Mouse (Mus musculus): Measurements from ENCODE around the gene Nde1. TPM values are rescaled to one million over a fixed set of nuclear protein-coding genes. Genes with fewer than 3 reads are reported as not detected.

Gene Nde1
- total RNA-seq, 2 experiments from 2014 or later, result 16.2 to 17.5 TPM

DNA sequence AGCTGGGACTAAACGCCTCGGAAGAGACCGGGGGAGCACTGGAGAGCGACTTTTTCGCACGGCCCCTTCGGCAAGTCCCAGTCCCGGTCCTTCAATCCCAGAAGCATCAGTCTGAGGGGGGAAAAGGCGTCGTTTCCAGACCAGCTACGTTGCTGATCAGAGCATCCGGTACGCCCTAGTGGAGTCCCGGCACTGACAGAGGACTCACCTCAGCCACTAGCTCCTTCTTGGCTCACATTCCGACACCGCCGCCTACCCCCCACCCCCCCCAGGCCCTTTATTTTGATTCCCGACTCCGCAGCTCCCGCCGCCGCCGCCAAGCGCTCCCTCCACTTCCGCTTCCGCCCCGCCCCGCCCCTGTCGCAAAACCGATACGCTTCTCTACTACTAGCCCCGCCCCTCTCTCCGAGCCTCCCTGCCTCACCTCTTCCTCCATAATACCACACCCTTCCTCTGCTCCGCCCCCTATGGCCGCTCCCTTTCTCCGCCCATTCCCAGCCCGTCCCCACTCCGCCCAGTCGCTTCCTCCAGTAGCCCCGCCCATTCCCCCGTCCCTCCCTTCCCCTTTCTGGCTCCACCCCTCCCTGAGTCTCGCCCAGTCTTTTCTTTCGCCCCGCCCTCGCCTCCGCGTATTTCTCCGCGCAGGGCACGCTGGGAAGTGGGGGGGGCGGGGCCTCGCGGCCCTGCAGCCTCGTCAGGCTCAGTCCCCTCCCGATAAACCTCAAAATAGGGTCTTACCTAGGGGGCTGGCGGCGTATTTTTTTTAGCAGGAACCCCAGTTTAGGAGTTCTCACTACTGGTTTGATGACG is 3.9 kb upstream of the Nde1 start:
- DNase-seq (ENCODE audit: low spot score in 2 of 2), result peak; percentile 96 to 99
- intact Hi-C loops (cut with DNase I), result loop anchor here (1.0 kb wide), 1 partner anchor 256 kb away; the partner anchor contains the start of genes Mpv17l and Pdxdc1

- intact Hi-C loops (cut with DNase I), result loop anchor here (1.0 to 5.0 kb wide), 2 partner anchors 256 to 333 kb away; partner anchors contain the start of genes Mpv17l and Pdxdc1
- peak; percentile 81 to 88 for DNase-seq (ENCODE audit: low spot score in 2 of 2)
These were observed 3.3 kb upstream of the Nde1 start for GRCm38 (mm10) chr16:14159746-14160131.

DNA sequence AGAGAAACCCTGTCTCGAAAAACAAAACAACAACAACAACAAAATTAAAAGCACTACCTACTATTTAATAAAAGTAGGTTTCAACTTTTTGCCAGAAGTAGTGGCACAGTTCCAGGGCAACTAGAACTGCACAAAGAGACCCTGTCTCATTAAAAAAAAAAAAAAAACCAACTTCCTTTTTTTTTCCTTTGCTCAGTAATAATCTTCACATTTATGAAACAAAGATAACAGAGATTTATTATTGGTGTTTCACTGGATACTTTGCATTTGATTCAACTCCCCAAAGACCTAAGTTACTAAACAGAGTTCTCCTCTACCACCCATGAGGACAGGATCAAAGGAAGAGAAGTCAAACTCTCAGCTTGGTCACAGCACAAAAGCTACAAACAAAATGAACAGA is 2.1 kb upstream of the Nde1 start:
- intact Hi-C loops (cut with DNase I), result loop anchor here (5.0 kb wide), 1 partner anchor 331 kb away; no protein-coding TSS in a partner anchor

DNA sequence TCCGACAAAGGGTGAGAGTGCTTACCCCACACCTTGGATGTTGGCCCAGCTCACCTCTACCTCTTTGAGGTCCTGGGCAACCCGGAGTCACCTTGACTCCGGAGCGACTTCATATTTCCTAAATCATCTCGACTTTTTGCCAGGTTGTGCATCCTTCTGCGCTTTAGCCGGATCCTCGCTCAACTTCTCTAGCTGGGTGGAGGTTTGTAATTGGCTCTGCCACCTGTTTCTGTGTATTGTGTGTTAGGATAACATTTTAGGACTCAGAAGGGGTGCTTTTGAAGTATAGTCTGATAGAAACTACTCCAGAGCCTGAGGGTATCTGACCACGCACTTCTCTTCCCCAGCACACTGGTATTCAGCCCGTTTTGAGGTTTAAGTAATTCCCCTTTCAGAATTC is 656 bp downstream of the Nde1 start:
- intact Hi-C loops (cut with DNase I), result loop anchor here (5.0 kb wide), 1 partner anchor 329 kb away; no protein-coding TSS in a partner anchor
- no peak for DNase-seq (ENCODE audit: low spot score in 2 of 2)

More for the DNA sequence above, 2.1 kb upstream of the Nde1 start:
- no peak for DNase-seq (ENCODE audit: low spot score in 2 of 2)

DNA sequence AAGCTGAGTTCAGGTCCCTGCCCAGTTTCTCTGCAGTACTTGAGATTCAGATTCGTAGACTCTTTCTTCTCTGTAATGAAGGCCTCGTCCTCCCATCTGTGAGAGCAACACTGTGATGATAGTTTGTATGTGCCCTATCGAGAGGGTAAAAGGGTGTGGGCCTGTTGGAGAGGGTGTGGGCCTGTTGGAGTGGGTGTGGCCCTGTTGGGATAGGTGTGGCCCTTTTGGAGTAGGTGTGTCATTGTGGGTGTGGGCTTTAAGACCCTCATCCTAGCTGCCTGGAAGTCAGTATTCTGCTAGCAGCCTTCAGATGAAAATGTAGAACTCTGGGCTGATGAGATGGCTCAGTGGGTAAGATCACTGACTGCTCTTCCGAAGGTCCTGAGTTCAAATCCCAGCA is 3.4 kb downstream of the Nde1 start:
- intact Hi-C loops (cut with DNase I), result no loop called here
- no peak for DNase-seq (ENCODE audit: low spot score in 2 of 2)

DNA sequence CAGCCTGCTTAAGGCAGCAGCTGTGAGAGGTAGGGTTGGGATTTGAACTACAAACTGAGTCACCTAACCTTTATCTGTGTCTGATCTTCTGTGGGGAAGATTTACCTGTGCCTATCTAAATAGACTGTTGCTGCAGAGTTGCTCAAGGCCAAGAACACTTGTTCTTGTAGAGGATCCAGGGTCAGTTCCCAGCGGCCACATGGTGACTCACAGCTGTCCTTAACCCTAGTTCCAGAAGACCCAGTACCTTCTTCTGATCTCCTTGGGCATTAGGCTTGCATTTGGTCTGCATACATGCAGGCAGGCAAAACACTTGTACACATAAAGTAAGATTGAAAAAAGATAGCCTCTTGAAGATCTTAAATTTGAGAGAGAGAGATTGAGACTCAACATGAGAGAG is 6.6 kb downstream of the Nde1 start:
- DNase-seq (ENCODE audit: low spot score in 2 of 2), result no peak
- intact Hi-C loops (cut with DNase I), result no loop called here

DNA sequence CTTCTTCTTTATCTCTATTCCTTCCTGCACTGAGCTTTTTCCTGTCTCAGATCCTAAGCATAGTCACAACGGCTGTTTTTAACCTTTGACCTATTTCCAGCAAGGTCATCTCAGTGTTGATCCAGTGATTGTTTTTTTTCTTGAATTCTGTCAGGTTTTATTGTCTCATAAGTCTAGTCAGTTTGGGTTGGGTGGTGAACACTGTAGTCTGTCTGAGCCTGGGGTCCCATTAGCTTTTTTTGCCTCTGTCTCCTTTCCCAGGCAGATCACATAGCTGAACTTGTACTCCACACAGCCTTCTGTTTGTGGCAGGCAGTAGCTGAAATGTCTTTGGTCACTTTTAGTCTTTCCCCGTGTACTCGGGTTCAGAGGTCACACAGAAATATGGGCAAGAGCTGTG is 15.0 kb downstream of the Nde1 start:
- no peak for DNase-seq (ENCODE audit: low spot score in 2 of 2)
- intact Hi-C loops (cut with DNase I), result no loop called here

GRCm38 (mm10) chr16:14180163-14180733 is 17.2 kb downstream of the Nde1 start:
- intact Hi-C loops (cut with DNase I), result no loop called here
- no peak for DNase-seq (ENCODE audit: low spot score in 2 of 2)

GRCm38 (mm10) chr16:14182360-14182759 is 19.3 kb downstream of the Nde1 start:
- DNase-seq (ENCODE audit: low spot score in 2 of 2), result no peak
- intact Hi-C loops (cut with DNase I), result no loop called here

DNA sequence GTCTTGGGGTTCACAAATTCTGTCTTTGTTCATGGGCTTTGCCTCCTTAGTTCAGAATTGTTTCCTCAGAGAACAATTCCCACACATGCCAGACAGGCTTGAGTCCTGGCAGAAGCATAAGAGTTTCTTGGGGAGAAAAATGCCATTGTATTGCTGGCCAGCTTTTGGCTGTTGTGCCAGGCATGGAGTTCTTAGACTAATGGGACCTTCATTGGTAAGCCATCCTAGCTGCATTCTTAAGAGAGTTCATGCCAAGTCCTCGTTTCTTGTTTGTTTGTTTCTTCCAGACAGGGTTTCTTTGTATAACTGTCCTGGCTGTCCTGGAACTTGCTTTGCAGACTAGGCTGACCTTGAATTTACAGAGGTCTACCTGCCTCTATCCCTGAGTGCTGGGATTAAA is 20.8 kb downstream of the Nde1 start:
- intact Hi-C loops (cut with DNase I), result no loop called here
- DNase-seq (ENCODE audit: low spot score in 2 of 2), result peak in 1 of 2 experiments; percentile 14

GRCm38 (mm10) chr16:14185516-14185915 is 22.4 kb downstream of the Nde1 start:
- intact Hi-C loops (cut with DNase I), result no loop called here
- no peak for DNase-seq (ENCODE audit: low spot score in 2 of 2)

GRCm38 (mm10) chr16:14194164-14194950 is 31.3 kb downstream of the Nde1 start:
- no peak for DNase-seq (ENCODE audit: low spot score in 2 of 2)
- intact Hi-C loops (cut with DNase I), result no loop called here

GRCm38 (mm10) chr16:14195427-14195826 is 32.4 kb downstream of the Nde1 start:
- peak; percentile 59 to 69 for DNase-seq (ENCODE audit: low spot score in 2 of 2)
- intact Hi-C loops (cut with DNase I), result no loop called here

DNA sequence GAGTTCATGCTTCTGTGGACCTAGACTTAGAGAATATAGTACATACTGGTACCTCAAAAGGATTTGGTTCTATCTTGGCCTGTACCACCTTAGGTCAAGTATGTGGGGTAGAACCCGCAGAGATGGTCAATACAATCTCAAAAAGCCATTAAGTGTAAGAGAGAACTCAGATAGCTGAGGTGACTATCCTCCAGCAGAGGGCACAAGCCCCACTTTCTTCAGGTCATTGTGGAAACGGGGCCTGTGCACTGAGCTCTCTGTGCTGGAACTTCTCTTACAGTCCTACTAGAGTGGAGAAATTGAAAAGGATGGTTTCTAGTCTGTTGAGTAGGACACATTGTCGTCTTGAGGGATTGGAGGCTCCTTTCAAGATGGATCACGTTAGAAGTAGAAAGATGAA is 35.7 kb downstream of the Nde1 start:
- DNase-seq (ENCODE audit: low spot score in 2 of 2), result no peak
- intact Hi-C loops (cut with DNase I), result no loop called here

DNA sequence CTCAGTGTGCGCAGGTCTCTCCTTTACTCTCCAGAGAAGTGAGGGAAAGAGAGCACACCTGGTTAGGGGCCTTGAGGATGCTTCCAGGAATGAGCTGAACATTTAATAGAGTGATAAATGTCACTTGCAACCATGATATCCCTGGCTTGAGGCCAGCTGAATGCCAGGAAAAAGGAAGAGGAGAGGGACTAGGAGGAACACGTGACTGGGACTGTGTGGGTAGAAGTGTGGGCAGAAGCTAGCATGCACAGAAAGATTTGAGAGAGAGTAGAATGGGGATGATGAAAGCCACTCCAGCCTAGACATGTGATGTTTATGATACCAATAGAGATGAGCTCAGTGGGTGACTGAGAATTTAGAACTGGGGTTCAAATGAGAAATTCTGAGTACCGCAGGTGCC is 52.1 kb downstream of the Nde1 start:
- DNase-seq (ENCODE audit: low spot score in 2 of 2), result peak; percentile 19 to 62
- intact Hi-C loops (cut with DNase I), result no loop called here

DNA sequence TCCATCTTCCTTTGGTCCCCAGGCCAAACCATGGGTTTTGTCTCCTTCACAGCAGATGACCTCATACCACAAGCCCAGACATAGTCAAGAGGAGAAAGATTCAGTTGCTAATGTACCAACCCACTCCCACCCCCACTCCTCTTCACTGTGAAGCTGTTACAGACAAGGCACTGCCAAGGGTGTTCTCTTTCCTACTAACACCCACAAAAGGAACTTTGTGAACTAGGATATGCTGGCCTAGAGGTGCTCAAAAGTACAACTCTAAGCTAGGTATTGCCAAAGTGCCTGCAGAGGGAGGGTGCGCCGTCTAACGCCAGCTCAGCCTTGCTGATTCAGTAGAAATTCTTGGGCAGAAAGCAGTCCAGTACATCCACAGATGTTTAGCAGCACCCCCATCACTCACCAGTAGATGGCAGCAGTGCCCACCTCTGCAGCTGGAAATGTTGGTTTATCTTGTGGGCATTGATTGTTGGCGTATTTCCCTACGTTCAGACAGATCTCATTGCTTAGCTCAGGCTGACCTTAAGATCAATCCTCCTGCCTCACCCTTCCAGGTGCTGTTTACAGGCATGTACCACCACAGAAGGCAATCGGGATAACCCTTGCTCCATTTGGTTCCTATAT is 74.1 kb downstream of the Nde1 start:
- intact Hi-C loops (cut with DNase I), result loop anchor here (1.0 kb wide), 1 partner anchor 256 kb away; no protein-coding TSS in a partner anchor

DNA sequence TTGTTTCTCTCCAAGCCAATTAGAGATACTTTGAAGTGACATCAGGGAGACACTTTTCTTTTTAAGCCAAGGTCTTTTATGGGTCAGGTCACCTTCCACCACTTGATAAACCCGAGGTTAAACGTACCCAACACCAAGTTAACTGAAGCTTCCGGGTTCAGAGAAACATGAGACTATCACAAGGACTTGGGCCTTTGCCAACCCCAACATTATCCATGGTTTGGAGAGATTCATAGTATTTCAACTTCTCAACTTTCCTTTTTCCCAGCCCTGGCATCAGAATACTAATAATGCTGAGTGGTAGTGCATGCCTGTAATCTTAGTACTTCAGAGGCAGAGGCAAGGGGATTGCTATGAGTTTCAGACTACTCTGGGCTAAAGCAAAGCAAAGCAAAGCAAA is 79.0 kb downstream of the Nde1 start:
- intact Hi-C loops (cut with DNase I), result no loop called here

More for the DNA sequence above, 74.1 kb downstream of the Nde1 start:
- peak; percentile 74 to 80 for DNase-seq (ENCODE audit: low spot score in 2 of 2)

More for the DNA sequence above, 79.0 kb downstream of the Nde1 start:
- DNase-seq (ENCODE audit: low spot score in 2 of 2), result no peak
